Mouse (Mus musculus): Measurements from ENCODE around the gene Vsig10l. TPM values are rescaled to one million over a fixed set of nuclear protein-coding genes. Genes with fewer than 3 reads are reported as not detected.

Gene Vsig10l
- total and polyA plus RNA-seq, 2 experiments from 2014 or later = 29.0 to 40.2 TPM

DNA sequence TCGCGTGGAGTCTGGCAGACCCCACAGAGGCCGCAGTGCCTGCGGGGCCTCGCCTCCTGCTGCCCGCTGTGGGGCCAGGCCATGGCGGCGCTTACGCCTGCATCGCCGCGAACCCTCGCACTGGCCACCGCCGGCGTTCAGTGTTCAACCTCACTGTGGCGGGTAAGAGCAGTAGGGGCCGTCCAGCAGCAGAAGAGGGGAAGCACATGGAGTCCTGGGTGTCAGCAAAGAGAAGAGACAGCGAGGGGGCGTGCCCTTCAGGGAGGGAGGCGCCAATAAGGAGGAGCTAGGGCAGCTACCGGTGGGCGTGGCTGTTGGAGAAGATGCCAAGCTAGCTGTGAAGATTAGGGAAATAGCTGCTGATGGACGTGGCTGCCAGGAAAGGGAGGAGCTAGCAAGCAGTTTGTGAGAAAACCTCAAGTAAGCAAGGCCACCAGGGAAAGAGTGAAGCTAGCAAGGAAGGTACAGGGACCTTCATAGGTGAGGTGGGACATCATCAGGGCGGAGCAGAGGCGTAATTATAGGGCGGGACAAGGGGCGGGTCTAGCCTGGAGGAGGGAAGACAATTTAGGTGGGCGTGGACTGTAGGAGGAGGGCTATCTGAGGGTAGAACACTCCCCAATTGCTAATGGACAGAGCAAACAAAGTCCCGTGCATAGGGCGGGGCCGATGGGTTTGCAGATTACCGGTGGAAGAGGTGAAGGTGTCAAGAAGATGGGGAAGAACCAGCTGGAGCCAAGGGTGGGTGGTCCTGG, 2.6 kb downstream of the Vsig10l start:
- Histone ChIP-seq H3K4me2 (ENCODE audit: low read depth, low read length, poor library complexity, severe bottlenecking) (peak overlapping the region; percentile 89), H3K4me1 (ENCODE audit: insufficient read depth, low read length) (no peaks in the 10 kb centered on the region), H3K4me3 (ENCODE audit: low read depth, low read length) (peak overlapping the region; percentile 48), H3K9ac (replicated peaks; ENCODE audit: low read length, poor library complexity, severe bottlenecking) (peak overlapping the region; percentile 71), H3K27ac (ENCODE audit: low read depth, low read length) (peak overlapping the region; percentile 68; the same call in 1 of the 2 replicates), H3K27me3 (ENCODE audit: insufficient read depth, low read length) (no peaks in the 10 kb centered on the region), H3K9me3 (ENCODE audit: low read length) (no peaks in the 10 kb centered on the region), H3K36me3 (ENCODE audit: insufficient read depth, low read length) (no peaks in the 10 kb centered on the region)
- DNase-seq (ENCODE audit: low spot score) (peak; percentile 93), ATAC-seq (ENCODE audit: low FRiP score) (peak; percentile 83)
- WGBS = under 1% methylated on average over 33 of the region's 33 CpGs
- TF ChIP-seq CTCF (IDR thresholded peaks at IDR 0.05) = peak; percentile 61

DNA sequence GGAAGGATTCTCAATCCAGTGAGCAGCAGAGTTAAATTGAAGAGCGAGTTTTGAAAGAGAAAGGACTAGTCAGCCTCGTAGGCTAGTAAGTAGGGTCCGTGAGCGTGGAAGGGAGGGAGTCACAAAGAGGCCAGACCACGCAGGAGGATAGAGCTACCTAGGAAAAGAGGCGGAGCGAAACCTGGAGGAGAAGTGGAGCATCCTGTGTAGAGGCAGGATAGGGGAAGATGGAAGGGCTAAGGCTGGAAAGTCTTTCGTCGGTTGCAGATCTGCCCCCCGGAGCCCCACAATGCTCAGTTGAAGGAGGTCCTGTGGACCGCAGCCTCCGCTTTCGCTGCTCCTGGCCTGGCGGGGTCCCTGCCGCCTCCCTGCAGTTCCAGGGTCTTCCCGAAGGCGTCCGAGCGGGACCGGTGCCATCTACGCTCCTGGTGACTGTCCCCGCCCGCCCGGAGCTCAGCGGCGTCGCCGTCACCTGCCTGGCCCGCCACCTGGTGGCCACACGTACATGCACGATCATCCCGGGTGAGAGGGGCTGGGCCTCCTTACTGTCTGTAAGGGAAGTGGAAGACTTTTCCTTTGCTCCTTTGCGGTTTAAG, 3.2 kb downstream of the Vsig10l start:
- H3K27me3 ChIP-seq (ENCODE audit: insufficient read depth, low read length) = no peaks in the 10 kb centered on the region
- H3K4me2 ChIP-seq (ENCODE audit: low read depth, low read length, poor library complexity, severe bottlenecking) = peak overlapping the region; percentile 89
- H3K9ac ChIP-seq (replicated peaks; ENCODE audit: low read length, poor library complexity, severe bottlenecking) = peak overlapping the region; percentile 60
- no peaks in the 10 kb centered on the region for H3K4me1 ChIP-seq (ENCODE audit: insufficient read depth, low read length)
- ATAC-seq (ENCODE audit: low FRiP score) (peak; percentile 74), DNase-seq (ENCODE audit: low spot score) (peak; percentile 87)
- H3K9me3 ChIP-seq (ENCODE audit: low read length) = no peaks in the 10 kb centered on the region
- WGBS = under 1% methylated on average over 33 of the region's 33 CpGs
- no peaks in the 10 kb centered on the region for H3K36me3 ChIP-seq (ENCODE audit: insufficient read depth, low read length)
- peak overlapping the region; percentile 39; the same call in 1 of the 2 replicates for H3K27ac ChIP-seq (ENCODE audit: low read depth, low read length)
- H3K4me3 ChIP-seq (ENCODE audit: low read depth, low read length) = peak overlapping the region; percentile 48
- peak; percentile 96 for TF ChIP-seq CTCF (IDR thresholded peaks at IDR 0.05)

DNA sequence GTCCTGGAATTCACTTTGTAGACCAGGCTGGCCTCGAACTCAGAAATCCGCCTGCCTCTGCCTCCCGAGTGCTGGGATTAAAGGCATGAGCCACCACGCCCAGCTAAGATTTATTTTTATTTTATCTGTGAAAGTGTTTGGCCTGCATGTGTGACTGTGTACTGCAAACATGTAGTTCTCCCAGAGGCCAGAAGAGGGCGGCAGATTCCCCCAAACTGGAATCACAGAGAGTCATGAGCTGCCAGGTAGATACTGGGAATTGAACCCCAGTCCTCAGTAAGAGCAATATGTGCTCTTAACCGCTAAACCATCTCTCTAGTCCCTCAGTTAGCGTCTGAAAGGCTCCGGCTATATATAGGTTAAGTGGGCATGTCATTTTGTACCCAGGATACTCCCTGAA, 7.4 kb downstream of the Vsig10l start:
- 40% methylated on average over 8 of the region's 8 CpGs for WGBS
- H3K27me3 ChIP-seq (ENCODE audit: insufficient read depth, low read length) = no peaks in the 10 kb centered on the region
- ATAC-seq (ENCODE audit: low FRiP score) = no peak
- peak; percentile 25 for DNase-seq (ENCODE audit: low spot score)
- H3K9ac ChIP-seq (replicated peaks; ENCODE audit: low read length, poor library complexity, severe bottlenecking) = no peak overlapping the region
- no peak overlapping the region for H3K4me2 ChIP-seq (ENCODE audit: low read depth, low read length, poor library complexity, severe bottlenecking)
- no peak overlapping the region for H3K27ac ChIP-seq (ENCODE audit: low read depth, low read length)
- H3K4me3 ChIP-seq (ENCODE audit: low read depth, low read length) = no peak overlapping the region
- H3K9me3 ChIP-seq (ENCODE audit: low read length) = no peaks in the 10 kb centered on the region
- H3K4me1 ChIP-seq (ENCODE audit: insufficient read depth, low read length) = no peaks in the 10 kb centered on the region
- TF ChIP-seq CTCF (IDR thresholded peaks at IDR 0.05) = peak; percentile 70
- peaks cover 8% of the 10 kb centered on the region; the same call in 1 of the 2 replicates for H3K36me3 ChIP-seq (ENCODE audit: insufficient read depth, low read length)

DNA sequence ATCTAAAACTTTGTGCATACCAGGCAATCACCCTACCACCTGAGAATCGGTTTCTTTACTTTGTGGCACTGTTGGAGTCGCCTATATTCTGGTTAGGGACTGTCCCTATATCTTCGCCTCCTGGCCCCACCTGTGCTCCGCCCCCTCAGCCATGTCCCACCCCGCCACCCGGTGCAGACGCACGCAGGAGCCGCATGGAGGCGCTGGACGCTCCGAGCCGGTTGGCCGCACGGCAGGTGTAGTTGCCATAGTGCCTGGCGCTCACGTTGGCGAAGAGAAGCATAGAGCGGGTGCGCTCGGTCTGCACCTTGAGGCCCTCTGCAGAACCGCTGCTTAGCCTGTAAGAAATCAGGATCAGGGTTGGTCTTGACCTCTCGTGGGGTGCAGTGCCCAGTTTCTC, 12.8 kb downstream of the Vsig10l start:
- H3K27me3 ChIP-seq (ENCODE audit: insufficient read depth, low read length) = no peaks in the 10 kb centered on the region
- no peaks in the 10 kb centered on the region for H3K4me1 ChIP-seq (ENCODE audit: insufficient read depth, low read length)
- H3K27ac ChIP-seq (ENCODE audit: low read depth, low read length) = no peak overlapping the region
- no peak for DNase-seq (ENCODE audit: low spot score)
- peak; percentile 53 for TF ChIP-seq CTCF (IDR thresholded peaks at IDR 0.05)
- no peak overlapping the region for H3K4me2 ChIP-seq (ENCODE audit: low read depth, low read length, poor library complexity, severe bottlenecking)
- WGBS = 23% methylated on average over 23 of the region's 23 CpGs
- H3K9me3 ChIP-seq (ENCODE audit: low read length) = no peaks in the 10 kb centered on the region
- H3K4me3 ChIP-seq (ENCODE audit: low read depth, low read length) = no peak overlapping the region
- ATAC-seq (ENCODE audit: low FRiP score) = peak; percentile 28; the same call in 1 of the 2 replicates
- peaks cover 28% of the 10 kb centered on the region for H3K36me3 ChIP-seq (ENCODE audit: insufficient read depth, low read length)
- no peak overlapping the region for H3K9ac ChIP-seq (replicated peaks; ENCODE audit: low read length, poor library complexity, severe bottlenecking)

DNA sequence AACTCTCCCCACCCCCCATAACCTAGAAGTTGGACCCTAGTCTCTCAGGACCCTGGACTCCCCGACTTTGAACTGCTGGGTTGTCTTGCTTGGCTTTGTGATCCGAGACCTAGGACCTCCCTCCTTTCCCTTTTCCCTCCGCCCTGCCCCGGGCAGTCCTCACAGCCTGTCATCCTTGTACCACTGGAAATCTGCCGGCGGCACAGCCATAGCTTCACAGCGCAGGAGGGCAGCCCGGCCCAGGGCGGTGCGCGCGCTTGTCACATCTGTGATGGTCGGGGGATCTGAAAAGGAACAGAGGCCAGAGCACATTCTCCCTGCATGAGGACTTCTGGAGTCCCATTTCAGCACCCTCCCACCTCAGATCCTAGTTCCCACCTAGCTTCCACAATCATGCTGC, 13.4 kb downstream of the Vsig10l start:
- TF ChIP-seq CTCF (IDR thresholded peaks at IDR 0.05) = no peak
- Histone ChIP-seq H3K9me3 (ENCODE audit: low read length) (no peaks in the 10 kb centered on the region), H3K9ac (replicated peaks; ENCODE audit: low read length, poor library complexity, severe bottlenecking) (no peak overlapping the region), H3K27ac (ENCODE audit: low read depth, low read length) (no peak overlapping the region), H3K4me1 (ENCODE audit: insufficient read depth, low read length) (no peaks in the 10 kb centered on the region), H3K36me3 (ENCODE audit: insufficient read depth, low read length) (peaks cover 28% of the 10 kb centered on the region), H3K27me3 (ENCODE audit: insufficient read depth, low read length) (no peaks in the 10 kb centered on the region), H3K4me3 (ENCODE audit: low read depth, low read length) (no peak overlapping the region), H3K4me2 (ENCODE audit: low read depth, low read length, poor library complexity, severe bottlenecking) (no peak overlapping the region)
- ATAC-seq (ENCODE audit: low FRiP score) (no peak), DNase-seq (ENCODE audit: low spot score) (no peak)
- WGBS = 17% methylated on average over 13 of the region's 13 CpGs

DNA sequence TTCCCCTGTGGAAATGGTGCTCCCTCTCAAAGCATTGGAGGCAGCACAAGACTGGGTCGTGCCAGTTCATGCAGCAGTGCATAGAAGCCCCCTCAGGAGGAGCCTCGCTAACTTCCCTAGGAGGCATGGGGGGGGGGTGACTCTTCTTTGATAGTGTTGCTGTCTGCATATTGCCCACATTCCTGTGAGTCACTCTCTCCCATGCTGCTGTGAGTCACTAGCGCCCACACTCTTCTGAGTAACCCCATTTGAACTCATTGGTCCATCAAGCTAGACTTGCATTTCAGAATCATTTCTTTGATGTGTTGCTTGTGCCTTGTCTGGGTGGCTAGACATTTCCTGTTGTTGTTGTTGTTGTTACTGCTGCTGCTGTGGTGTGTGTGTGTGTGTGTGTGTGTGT, 18.2 kb downstream of the Vsig10l start:
- H3K4me3 ChIP-seq (ENCODE audit: low read depth, low read length) = no peak overlapping the region
- no peaks in the 10 kb centered on the region for H3K4me1 ChIP-seq (ENCODE audit: insufficient read depth, low read length)
- ATAC-seq (ENCODE audit: low FRiP score) (no peak), DNase-seq (ENCODE audit: low spot score) (no peak)
- no peak overlapping the region for H3K9ac ChIP-seq (replicated peaks; ENCODE audit: low read length, poor library complexity, severe bottlenecking)
- no peak overlapping the region for H3K27ac ChIP-seq (ENCODE audit: low read depth, low read length)
- H3K36me3 ChIP-seq (ENCODE audit: insufficient read depth, low read length) = peaks cover 16% of the 10 kb centered on the region
- no peak for TF ChIP-seq CTCF (IDR thresholded peaks at IDR 0.05)
- WGBS = 56% methylated on average over 3 of the region's 3 CpGs
- no peaks in the 10 kb centered on the region for H3K9me3 ChIP-seq (ENCODE audit: low read length)
- no peak overlapping the region for H3K4me2 ChIP-seq (ENCODE audit: low read depth, low read length, poor library complexity, severe bottlenecking)
- no peaks in the 10 kb centered on the region for H3K27me3 ChIP-seq (ENCODE audit: insufficient read depth, low read length)

Measured in midbrain, postnatal 0 days (tissue).